Mouse (Mus musculus) heart, embryonic 14.5 days (tissue): ENCODE measurements around the gene Ddx46. TPM values are rescaled to one million over a fixed set of nuclear protein-coding genes. Genes with fewer than 3 reads are reported as not detected.

Source experiments
- ATAC-seq: fragments of 200-750 bp; cut with Nextera tagmentation; 2 replicates; pipeline ENCODE4 v1.8.0; 2017; ENCODE audit warnings: low read depth, moderate TSS enrichment; ENCODE audit not compliant: insufficient number of reproducible peaks, insufficient read depth, low FRiP score
- H3K27ac ChIP-seq, 2 experiments: fragments of 200-500 bp in 1 of 2; fragments of 300-500 bp in 1 of 2; sonication (generic) in 1 of 2; replicated peaks in 1 of 2; 2 replicates each; pipeline ENCODE4 v1.5.1; 2012 to 2014; ENCODE audit warnings: low read depth in 2 of 2, low read length in 2 of 2, control low read depth in 1 of 2, mild to moderate bottlenecking in 1 of 2, mixed read lengths in 1 of 2; ENCODE audit not compliant: control insufficient read depth in 1 of 2, insufficient read depth in 1 of 2
- H3K27me3 ChIP-seq: fragments of 300-500 bp; sonication (generic); 2 replicates; pipeline ENCODE4 v1.6.1; 2014; ENCODE audit warnings: mild to moderate bottlenecking, low read length, control low read depth; ENCODE audit not compliant: control insufficient read depth, insufficient read depth
- H3K36me3 ChIP-seq: fragments of 300-500 bp; sonication (generic); 2 replicates; pipeline ENCODE4 v1.6.1; 2014; ENCODE audit warnings: mild to moderate bottlenecking, control low read depth, low read length, mixed read lengths; ENCODE audit not compliant: control insufficient read depth, insufficient read depth
- H3K4me1 ChIP-seq, 2 experiments: fragments of 200-500 bp in 1 of 2; fragments of 300-500 bp in 1 of 2; sonication (generic) in 1 of 2; 2 replicates each; pipeline ENCODE4 v1.6.1; 2012 to 2014; ENCODE audit warnings: low read length in 2 of 2, control low read depth in 1 of 2, mixed read lengths in 1 of 2; ENCODE audit not compliant: control insufficient read depth in 2 of 2, insufficient read depth in 2 of 2
- H3K4me2 ChIP-seq: fragments of 300-500 bp; sonication (generic); 2 replicates; pipeline ENCODE4 v1.6.1; 2014; ENCODE audit warnings: mild to moderate bottlenecking, low read length
- H3K4me3 ChIP-seq, 2 experiments: fragments of 200-500 bp in 1 of 2; fragments of 300-500 bp in 1 of 2; sonication (generic) in 1 of 2; 2 replicates each; pipeline ENCODE4 v1.5.1; 2012 to 2014; ENCODE audit warnings: low read length in 2 of 2, mild to moderate bottlenecking in 2 of 2, control low read depth in 1 of 2, low read depth in 1 of 2, moderate library complexity in 1 of 2; ENCODE audit not compliant: control insufficient read depth in 1 of 2, insufficient read depth in 1 of 2
- H3K9ac ChIP-seq: fragments of 300-500 bp; sonication (generic); 2 replicates; pipeline ENCODE4 v1.6.1; 2014; ENCODE audit warnings: mild to moderate bottlenecking, low read length
- H3K9me3 ChIP-seq: fragments of 300-500 bp; sonication (generic); 2 replicates; pipeline ENCODE4 v1.6.1; 2016; ENCODE audit warnings: low read length, control low read depth; ENCODE audit not compliant: control insufficient read depth
- WGBS: fragments of 180-500 bp; shearing (Covaris S2); extraction: QIAGEN DNeasy Blood & Tissue Kit; methylation state at CpG from one replicate; pipeline ENCODE4 v1.1.7; 2014; 5-methylcytosine and 5-hydroxymethylcytosine counted together
- polyA plus RNA-seq: library from polyadenylated mRNA; unstranded; fragments of >200 nt; fragmentation: Nextera tagmentation; extraction: Ambion mirVana; gene quantifications from 2 replicates; pipeline ENCODE4 v1.2.1, GENCODE M21; 2014

The Ddx46 gene
- polyA plus RNA-seq, 1 experiment from 2014 or later = 22.0 TPM

- no peak overlapping the region for H3K27ac ChIP-seq
- no peak for ATAC-seq
- no peak overlapping the region for H3K4me2 ChIP-seq
- H3K36me3 ChIP-seq = peaks cover 4% of the 10 kb centered on the region; the same call in 1 of the 2 replicates
- H3K27me3 ChIP-seq = no peaks in the 10 kb centered on the region
- 93% methylated on average over 3 of the region's 3 CpGs for WGBS
- no peak overlapping the region for H3K9ac ChIP-seq
- H3K4me1 ChIP-seq = peaks cover 2 to 8% of the 10 kb centered on the region in 2 experiments; a peak in 2 of 4 replicates
- H3K9me3 ChIP-seq = no peaks in the 10 kb centered on the region
- H3K4me3 ChIP-seq = no peak overlapping the region
Measured at GRCm38 (mm10) chr13:55712846-55713245, 78.0 kb downstream of the Ddx46 start.

- peak; percentile 93 for ATAC-seq
- Histone ChIP-seq H3K27ac (peak within 1 kb of the TSS; percentile 74 to 75), H3K4me3 (peak within 1 kb of the TSS; percentile 62 to 90), H3K36me3 (peaks cover 22% of the 10 kb centered on the region), H3K4me2 (peak within 1 kb of the TSS; percentile 74), H3K4me1 (peaks cover 2 to 5% of the 10 kb centered on the region in 2 experiments; a peak in 2 of 4 replicates), H3K9me3 (no peaks in the 10 kb centered on the region), H3K27me3 (no peaks in the 10 kb centered on the region), H3K9ac (peak within 1 kb of the TSS; percentile 84)
- under 1% methylated on average over 63 of the region's 63 CpGs for WGBS
Measured at GRCm38 (mm10) chr13:55714501-55715166, 79.8 kb downstream of the Ddx46 start, which contains the start of gene Txndc15. Gene Txndc15 (plus strand): TSS chr13:55714650.

- Histone ChIP-seq H3K4me3 (peak overlapping the region; percentile 62 to 90), H3K27ac (peak overlapping the region; percentile 74 to 75), H3K27me3 (no peaks in the 10 kb centered on the region), H3K4me2 (peak overlapping the region; percentile 74), H3K36me3 (peaks cover 26% of the 10 kb centered on the region), H3K9ac (peak overlapping the region; percentile 84), H3K4me1 (peaks cover 2 to 5% of the 10 kb centered on the region in 2 experiments; a peak in 2 of 4 replicates), H3K9me3 (no peaks in the 10 kb centered on the region)
- 3% methylated on average over 5 of the region's 5 CpGs for WGBS
- no peak for ATAC-seq
Measured at GRCm38 (mm10) chr13:55715167-55715512, 80.3 kb downstream of the Ddx46 start.

GRCm38 (mm10) chr13:55715908-55716510 lies 81.2 kb downstream of the Ddx46 start:
- H3K36me3 ChIP-seq = peaks cover 31% of the 10 kb centered on the region
- no peaks in the 10 kb centered on the region for H3K27me3 ChIP-seq
- H3K4me3 ChIP-seq = no peak overlapping the region
- no peaks in the 10 kb centered on the region for H3K9me3 ChIP-seq
- no peak overlapping the region for H3K4me2 ChIP-seq
- 94% methylated on average over 7 of the region's 7 CpGs for WGBS
- no peak overlapping the region; the same call in 1 of the 2 replicates for H3K9ac ChIP-seq
- no peak overlapping the region for H3K27ac ChIP-seq
- ATAC-seq = no peak
- peaks cover 2 to 5% of the 10 kb centered on the region in 2 experiments; a peak in 2 of 4 replicates for H3K4me1 ChIP-seq

GRCm38 (mm10) chr13:55721516-55721915 lies 86.7 kb downstream of the Ddx46 start:
- Histone ChIP-seq H3K4me2 (no peak overlapping the region), H3K9me3 (no peaks in the 10 kb centered on the region), H3K36me3 (peaks cover 73% of the 10 kb centered on the region), H3K4me1 (no peaks in the 10 kb centered on the region), H3K27ac (no peak overlapping the region), H3K9ac (no peak overlapping the region), H3K4me3 (no peak overlapping the region), H3K27me3 (no peaks in the 10 kb centered on the region)
- WGBS = 72% methylated on average over 8 of the region's 8 CpGs
- no peak for ATAC-seq

- no peak overlapping the region for H3K4me3 ChIP-seq
- H3K27me3 ChIP-seq = no peaks in the 10 kb centered on the region
- no peak for ATAC-seq
- H3K4me2 ChIP-seq = no peak overlapping the region
- H3K9ac ChIP-seq = no peak overlapping the region
- H3K36me3 ChIP-seq = peaks cover 73% of the 10 kb centered on the region
- no peaks in the 10 kb centered on the region for H3K4me1 ChIP-seq
- H3K27ac ChIP-seq = no peak overlapping the region
- WGBS = 90% methylated on average over 2 of the region's 2 CpGs
- no peaks in the 10 kb centered on the region for H3K9me3 ChIP-seq
Measured at GRCm38 (mm10) chr13:55721995-55722394, 87.2 kb downstream of the Ddx46 start.

GRCm38 (mm10) chr13:55726598-55727119 lies 91.8 kb downstream of the Ddx46 start:
- H3K4me3 ChIP-seq = peak overlapping the region; percentile 54 to 58
- H3K4me2 ChIP-seq = peak overlapping the region; percentile 71
- no peaks in the 10 kb centered on the region for H3K4me1 ChIP-seq
- H3K36me3 ChIP-seq = peaks cover 35% of the 10 kb centered on the region
- 5% methylated on average over 4 of the region's 4 CpGs for WGBS
- H3K27me3 ChIP-seq = no peaks in the 10 kb centered on the region
- H3K9me3 ChIP-seq = no peaks in the 10 kb centered on the region
- ATAC-seq = no peak
- H3K27ac ChIP-seq = peak overlapping the region; percentile 96 to 98
- H3K9ac ChIP-seq = peak overlapping the region; percentile 86
